Mouse (Mus musculus) ES-CJ7 (cell line): ENCODE data around the gene Ak6.

Experiments
- DNase-seq: peaks from one replicate; pipeline ENCODE4 v3.0.0; 2011; ENCODE audit warnings: low read depth, low spot score

Ak6 gene

GRCm38 (mm10) chr13:100650550-100651438 is at the start of gene Ak6, which contains the start of gene Rad17:
Gene Ak6, plus strand, starts transcription at chr13:100650979.
Gene Rad17, minus strand, starts transcription at chr13:100651051.
- peak; percentile 93 for DNase-seq

DNA sequence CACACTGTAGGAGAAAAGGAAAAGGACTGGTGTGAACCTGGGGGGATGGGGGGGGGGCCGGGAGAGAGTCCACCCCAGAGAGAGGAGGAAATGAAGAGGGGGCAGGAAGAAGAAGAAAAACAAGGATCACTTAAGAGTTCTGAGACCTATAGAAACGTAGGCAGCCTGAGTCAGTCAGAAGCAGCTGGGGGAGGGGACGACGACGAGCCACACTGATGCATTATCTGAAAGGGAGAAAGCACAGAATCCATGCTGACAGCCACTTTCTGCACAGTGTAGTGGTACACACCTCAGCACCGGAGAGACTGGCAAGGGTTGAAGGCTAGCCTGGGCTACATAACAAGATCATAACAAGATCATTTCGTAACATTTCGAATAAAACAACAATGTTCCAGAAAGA is 49.7 kb upstream of the Ak6 start:
- no peak for DNase-seq

DNA sequence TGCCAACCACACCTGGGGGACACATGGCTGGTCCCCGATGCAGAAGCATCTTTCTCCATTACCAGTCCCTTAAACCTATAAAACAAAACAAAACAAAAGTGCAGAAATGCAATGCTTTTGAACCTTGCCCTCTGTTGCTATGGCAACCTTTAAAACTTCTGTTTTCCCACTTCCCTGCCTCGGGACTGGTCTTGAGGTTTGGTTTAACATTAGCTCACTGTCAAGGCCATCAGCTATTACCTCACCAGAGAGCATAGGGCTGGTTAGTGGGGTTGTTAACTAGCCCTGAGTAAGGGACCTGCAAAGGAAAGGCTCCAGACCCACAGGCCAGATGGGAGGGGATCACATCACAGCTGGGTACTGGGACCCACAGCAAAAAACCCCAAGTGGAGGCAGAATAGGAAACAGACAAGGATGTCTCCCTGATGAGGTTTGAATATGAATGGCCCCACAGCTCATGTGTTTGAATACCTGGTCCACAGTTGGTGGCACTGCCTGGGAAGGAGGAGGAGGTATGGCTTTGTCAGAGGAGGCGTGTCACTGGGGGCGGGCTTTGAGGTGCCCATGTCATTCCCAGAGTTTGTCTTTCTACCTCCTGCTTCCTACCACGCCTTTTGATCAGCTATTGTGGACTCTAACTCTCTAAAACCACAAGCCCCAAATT is 48.4 kb upstream of the Ak6 start:
- no peak for DNase-seq

GRCm38 (mm10) chr13:100603031-100603737 is 47.6 kb upstream of the Ak6 start:
- DNase-seq: no peak

GRCm38 (mm10) chr13:100603738-100604095 is 47.1 kb upstream of the Ak6 start:
- no peak for DNase-seq

- DNase-seq: no peak
Measured at GRCm38 (mm10) chr13:100605845-100606244, 44.9 kb upstream of the Ak6 start.

DNA sequence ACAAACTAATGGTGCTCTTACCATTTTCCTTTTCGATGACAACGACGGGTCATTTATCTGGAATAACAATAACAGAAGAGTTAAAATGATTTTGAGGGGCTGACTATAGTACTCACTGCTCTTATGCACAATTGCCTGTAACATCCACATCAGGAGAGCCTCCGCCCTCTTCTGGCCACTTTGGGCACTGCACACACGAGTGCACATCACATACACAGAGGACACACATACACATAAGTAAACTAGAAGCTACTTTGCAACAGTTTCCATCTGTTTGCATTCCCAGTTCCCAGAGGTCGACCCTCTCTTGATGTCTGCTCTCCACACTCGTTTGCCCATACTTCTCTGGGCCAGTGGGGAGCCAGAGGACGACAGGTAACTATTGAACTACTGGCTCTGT is 43.0 kb upstream of the Ak6 start:
- peak; percentile 62 for DNase-seq

DNA sequence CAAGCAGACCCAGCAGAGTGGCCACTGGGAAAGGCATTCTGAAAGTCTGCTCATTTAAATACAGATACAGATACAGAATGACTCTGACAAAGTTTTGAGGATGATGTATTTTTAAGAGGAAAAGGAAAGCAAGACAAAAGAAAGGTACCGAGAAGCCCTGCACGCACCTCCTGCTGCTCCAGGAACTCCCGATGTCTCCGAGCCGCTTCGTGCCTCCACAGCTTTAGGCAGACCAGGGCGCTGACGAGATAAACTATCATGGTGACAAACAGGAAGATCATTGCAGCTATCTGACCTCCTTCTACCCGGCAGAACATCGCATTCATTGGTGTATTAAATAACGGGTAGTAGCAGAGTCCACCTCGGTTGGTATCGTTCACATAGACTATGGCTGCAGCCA is 39.5 kb upstream of the Ak6 start:
- no peak for DNase-seq

GRCm38 (mm10) chr13:100612251-100612650 is 38.5 kb upstream of the Ak6 start:
- no peak for DNase-seq

GRCm38 (mm10) chr13:100612903-100613302 is 37.9 kb upstream of the Ak6 start:
- DNase-seq: peak; percentile 76

GRCm38 (mm10) chr13:100616181-100617087 is 34.3 kb upstream of the Ak6 start, which contains the start of gene Marveld2:
Gene Marveld2, minus strand, starts transcription at chr13:100616971.
- peak; percentile 26 for DNase-seq

GRCm38 (mm10) chr13:100617583-100617982 is 33.2 kb upstream of the Ak6 start:
- no peak for DNase-seq

- no peak for DNase-seq
Measured at GRCm38 (mm10) chr13:100622241-100622640, 28.5 kb upstream of the Ak6 start.

GRCm38 (mm10) chr13:100634106-100634691 is 16.6 kb upstream of the Ak6 start:
- DNase-seq: no peak

GRCm38 (mm10) chr13:100642471-100643209 is 8.1 kb upstream of the Ak6 start:
- DNase-seq: no peak

DNA sequence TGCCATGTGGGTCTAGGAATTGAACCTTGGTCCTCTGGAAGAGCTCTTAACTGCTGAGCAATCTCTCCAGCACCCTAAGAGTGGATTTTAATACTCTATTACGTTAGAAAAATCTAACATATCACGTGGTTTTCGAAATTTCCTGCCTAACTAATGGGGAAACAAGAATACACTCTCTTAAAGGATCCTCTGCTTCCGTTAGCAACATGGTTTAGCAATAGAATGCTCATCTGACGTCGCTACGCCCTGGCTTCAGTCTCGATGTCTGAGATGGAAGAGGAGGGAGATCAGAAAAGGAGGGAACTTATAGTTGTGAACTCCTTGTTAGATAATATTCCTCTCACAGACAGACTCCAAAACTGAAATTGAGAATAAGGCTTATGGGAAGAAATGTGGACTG is 2.6 kb upstream of the Ak6 start:
- DNase-seq: no peak

DNA sequence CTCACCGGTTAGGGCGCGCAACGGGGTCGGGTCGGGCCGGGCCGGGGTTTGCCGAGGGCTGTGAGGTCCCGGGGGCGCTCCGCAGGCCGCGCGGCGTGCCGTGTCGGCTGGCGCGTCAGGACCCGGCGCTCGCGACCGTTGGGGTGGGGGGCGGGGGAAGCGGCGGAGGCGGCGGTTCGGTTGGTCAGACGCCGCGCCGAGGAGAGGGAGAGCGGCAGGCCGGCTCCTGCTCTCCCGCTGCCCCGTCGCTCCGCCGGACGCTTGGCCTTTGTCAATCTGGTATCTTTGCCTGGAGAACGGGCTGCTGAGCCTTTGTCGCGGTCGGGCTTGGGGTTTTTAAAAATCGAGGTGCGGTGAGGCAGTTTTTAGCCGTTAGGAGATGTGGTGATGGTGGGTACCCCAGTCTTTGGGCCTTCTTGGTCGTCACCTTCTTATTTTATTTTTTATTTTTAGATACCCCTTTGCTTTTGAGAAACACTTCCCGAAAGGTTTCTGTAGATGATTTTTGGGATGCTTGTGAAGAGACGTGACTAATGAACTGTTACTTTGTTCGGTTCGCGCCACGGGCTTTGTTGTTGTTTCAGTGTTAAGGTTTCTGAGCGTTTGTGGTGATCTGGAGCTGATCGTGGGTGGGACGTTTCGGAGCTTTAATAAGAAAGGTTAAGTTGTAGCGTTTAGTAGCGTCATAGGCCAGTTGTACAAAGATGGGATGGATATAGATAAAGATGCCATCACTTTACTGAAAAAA is 834 bp downstream of the Ak6 start, which contains the start of gene Taf9:
Gene Taf9, plus strand, starts transcription at position 141 of the 748 bp plus-strand sequence.
- no peak for DNase-seq

DNA sequence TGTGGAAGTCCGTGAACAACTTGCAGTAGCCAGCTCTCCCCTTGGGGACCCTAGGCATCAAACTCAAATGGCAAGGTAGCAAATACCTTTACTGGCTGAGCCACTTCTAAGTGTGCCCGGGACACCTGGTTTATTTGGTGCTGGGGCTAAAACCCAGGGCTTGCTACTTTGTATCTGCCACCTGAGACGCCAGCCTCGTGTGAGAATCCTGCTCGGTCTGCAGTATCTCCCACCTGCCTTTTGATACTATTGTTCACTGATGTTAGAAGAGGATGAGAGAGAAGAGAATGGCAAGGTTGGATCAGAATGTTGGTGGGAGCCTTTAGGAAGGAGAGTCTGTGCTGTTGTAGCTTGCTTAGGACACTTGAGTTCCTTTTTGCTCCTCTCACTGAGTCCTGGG is 7.3 kb downstream of the Ak6 start:
- no peak for DNase-seq

- peak; percentile 82 for DNase-seq
Measured at GRCm38 (mm10) chr13:100659864-100660456, 9.2 kb downstream of the Ak6 start.
